Mouse (Mus musculus) retina, postnatal 7 days (tissue): ENCODE measurements around the gene E030025P04Rik.

ENCODE experiments used
- DNase-seq: peaks from one replicate; pipeline ENCODE4 v3.0.0-alpha.2; 2012; ENCODE audit warnings: low read depth, low spot score

Gene E030025P04Rik

DNA sequence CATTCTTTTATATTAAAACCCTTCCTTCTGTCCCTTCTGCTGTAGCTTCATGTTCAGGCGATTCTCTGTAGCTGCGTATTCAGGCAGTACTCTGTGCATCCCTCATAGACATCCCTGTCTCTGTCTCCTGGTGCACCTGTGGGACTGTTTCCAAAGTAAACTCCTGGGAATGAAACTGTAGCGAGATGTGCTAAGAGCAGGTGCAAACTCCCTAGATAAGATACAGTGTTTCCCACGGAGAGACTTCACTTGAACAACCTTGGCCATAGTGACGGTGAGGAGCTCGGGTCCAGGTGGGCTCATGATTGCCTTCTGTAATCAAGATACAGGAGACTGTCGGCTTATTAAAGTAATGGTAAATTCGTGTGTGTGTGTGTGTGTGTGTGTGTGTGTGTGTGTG lies 41.5 kb downstream of the E030025P04Rik start:
- DNase-seq = no peak

DNA sequence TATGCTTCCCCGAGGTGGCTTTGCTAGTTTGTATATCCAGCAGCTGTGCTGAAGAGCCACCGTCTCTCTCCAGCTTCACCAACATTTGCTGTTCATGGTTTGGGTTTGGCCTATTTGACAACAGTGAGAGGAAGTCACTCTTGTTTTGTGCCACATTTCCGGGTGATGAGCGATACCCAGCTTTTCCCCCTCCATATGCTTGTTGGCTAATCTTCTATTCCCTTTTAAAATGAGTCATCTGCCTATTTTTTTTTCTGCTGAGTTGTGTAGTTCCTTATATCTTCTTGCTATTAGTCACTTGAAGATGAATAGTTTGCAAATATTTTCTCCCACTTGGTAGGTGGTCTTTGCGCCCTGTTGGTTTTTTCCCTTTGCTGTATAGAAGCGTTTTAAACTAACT lies 43.9 kb downstream of the E030025P04Rik start:
- no peak for DNase-seq

DNA sequence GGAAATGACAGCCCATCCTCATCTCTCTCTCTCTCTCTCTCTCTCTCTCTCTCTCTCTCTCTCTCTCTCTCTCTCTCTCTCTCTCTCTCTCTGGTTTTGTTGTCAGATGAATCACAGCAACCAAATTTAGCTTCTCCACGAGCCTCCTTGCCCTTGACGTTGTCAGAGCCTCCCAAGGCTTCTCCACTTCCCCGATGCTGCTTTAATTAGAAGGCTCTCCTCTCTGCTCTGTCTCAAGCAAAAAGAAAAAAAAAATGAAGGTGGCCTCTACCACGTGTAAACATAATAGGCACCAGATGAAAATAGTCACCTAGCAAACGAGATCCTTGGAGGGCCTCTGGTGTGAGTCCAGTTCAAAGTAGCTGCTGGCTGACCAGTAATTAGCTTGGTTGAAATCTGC lies 52.3 kb downstream of the E030025P04Rik start:
- DNase-seq = no peak
